Mouse (Mus musculus) cerebellum, adult 11-12 months (tissue): ENCODE results near the gene Arhgef7.

Source experiments
- DNase-seq: peaks from one replicate; pipeline ENCODE4 v3.0.0; 2022

Gene Arhgef7

DNA sequence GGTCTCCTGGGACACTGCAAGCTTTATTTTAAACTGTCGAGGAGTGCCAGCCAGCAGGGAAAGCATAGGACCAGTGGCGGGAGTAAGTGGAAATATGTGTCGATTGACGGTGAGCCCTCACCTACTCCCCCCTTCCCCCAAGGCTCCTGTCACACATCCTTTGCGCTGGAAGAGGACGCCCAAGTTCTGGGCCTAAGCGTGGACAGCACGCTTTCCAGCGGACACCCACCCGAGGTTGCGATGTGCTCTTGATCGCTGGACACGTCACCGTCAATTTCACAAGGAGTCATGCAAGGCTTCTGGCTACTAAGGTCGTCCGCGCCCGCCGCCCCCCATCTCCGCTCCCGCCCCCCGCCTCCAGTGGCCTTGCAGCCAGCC, 259 bp upstream of the Arhgef7 start:
- no peak for DNase-seq

DNA sequence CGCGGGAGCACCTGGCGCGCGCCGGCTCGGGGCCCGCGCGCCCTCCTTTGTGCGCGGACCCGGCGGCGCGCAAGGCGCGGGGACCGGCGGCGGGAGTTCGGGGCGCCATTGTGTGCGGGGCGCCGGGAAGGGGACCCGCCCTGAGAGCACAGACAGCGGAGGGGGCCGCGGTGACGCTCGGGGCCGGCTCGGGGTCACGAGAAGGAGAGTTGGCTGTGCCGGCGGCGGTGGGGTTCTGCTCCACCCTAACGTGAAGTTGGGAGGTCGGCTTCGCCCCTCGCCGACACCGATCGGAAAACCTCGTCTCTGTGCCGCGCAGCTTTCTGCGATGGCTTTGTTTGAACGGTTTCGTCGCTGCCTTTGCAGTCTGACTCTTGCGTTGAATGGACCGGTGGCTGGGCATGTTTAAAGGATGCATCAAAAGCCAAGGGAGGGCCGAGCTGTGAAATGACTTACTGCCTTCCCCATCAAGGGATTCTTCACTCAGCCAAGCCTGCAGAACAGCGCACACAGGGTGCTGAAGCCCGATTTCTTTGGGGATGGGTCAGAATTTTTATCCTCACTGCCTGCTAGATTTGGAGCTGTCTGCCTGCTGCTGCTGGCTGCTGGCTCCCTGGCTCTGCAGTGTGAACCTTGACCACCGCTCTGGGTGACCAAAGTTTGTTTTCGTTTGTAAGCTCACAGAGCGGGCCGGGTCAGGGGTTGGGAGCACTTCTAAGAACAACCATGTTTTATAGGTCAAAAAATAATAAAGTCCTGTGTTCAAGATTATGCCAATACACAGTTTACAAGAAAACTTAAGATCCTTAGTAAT, 1.2 kb downstream of the Arhgef7 start:
- DNase-seq = peak; percentile 70

DNA sequence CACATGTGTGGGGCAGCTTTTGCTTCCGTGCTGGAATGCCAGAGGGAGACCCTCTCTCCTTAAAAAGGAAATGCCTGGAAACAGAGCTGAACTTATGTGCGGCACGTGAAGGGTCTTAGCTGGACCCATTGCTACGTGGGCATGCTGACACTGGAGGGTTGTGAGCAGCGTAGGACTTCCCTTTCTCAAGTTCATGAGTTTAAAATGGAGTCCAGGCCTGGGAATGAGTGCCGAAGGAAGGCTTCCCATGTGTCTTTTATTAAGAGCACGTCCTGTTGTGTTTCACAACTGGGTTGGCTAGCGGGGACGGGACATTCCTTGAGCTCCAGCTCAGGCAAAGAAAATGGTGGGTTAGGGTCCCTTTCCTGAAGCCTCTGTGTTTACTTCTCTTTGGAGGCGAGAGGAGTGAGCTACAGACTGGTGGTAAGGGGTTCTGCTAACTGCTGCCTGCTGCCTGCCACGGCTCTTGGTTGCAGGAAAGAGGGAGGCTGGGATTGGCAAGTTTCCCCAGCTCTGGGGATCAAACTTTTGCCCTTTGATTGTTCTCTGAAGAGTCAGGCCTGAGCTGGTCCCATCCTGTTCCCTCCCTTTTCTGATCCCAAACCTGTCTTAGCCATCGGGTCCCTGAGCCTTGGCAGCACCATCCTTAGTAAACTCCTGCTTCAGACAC, 2.9 kb downstream of the Arhgef7 start:
- no peak for DNase-seq

DNA sequence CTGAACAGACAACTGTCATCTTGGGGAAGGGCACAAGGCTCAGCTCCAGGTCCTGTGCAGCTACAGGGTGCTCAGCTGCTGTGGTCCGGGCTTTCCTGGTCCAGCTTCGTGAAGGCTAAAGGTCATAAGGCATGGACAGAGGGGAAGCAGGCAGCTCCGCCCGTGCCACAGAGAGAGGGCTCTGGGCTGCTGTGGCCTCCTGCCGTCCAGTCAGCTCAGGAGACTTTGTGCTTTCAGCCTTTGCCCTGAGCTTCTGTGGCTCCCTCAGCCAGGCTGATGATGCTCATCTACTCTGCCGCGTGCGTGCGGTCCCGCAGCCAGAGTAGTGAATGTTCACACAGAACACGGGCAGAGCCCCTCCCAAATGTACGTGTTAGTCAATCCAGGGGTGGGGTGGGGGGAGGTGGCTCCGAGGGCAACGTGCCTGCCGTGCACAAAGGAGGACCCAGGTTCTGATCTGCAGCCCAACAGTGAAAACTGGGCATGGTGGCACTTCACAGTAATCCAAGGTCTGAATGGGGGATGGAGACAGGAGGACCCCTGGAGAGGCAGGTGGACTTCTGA, 8.2 kb downstream of the Arhgef7 start:
- no peak for DNase-seq

DNA sequence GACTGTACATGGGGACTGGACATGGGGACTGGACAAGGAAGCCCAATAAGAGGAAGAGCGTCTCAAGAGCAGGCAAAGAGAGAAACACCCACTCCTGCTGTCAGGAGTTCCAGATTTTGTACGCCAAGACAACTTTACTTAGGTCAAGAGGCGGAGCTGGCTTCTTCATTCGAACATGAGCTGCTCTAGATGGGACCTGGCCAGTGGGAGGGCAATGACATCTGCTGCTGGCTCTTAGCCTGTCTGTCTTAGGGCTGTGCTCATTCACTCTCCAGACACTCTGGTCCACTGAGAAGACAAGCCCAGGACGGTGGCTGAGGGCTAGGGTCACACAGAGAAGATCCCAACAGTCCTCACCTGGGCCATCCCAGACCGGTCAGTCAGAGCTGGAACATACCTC, 9.6 kb downstream of the Arhgef7 start:
- no peak for DNase-seq

DNA sequence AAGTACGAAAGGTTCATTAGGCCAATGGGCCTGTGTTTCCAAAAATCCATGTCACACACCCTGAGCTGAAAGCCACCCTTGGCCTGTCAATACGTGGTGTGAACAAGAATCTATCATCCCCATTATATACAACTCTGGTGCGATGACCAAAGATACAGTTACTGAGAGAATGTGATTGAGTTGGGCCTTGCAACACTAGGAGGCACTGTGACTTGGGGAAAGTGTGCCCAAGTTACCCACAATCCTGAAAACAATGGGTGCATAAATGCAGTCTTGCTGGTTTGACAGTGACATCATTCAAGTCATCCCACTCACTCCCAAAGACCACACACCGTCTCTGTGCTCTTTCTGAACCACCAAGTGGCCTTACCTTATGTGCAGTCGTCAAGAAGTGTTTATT, 11.6 kb downstream of the Arhgef7 start:
- DNase-seq = no peak

DNA sequence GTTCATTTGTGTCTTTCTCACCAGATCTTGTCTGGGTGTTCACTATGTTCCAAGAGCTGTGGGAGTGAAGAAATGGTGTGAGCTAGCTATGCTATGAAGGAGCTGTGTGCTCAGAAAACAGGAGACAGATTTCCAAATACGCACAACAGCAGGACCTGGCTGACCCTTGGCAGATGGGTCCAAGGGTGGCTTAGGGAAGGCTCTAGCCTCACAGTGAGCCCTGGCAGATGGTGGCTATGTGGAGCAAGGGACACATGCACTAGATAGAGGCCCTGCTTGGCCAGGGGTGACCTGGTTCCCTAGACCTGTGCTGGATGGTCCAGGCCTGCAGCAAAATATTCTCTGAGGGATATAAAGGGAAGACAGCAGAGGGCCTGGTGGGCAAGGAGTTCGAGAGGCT, 13.3 kb downstream of the Arhgef7 start:
- peak; percentile 62 for DNase-seq

DNA sequence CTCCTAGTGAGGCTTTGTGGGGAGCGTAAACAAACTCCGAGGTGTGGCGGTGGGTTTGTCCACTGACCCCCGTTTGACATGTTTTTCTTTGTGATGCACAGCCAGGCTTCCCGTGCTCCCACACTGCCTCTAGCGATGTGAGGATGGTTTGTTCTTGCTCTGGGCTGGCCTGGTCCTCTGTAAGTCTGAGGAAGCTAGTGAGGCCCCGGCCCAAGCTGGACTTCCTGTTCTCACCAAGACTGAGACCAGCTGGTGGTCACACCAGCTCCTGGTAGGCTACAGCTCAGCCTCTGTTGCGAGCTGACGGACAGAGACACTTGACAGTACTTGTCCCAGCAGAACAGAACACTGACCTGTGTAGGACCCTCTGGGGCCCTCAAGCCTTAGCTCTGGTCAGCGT, 16.1 kb downstream of the Arhgef7 start:
- no peak for DNase-seq

DNA sequence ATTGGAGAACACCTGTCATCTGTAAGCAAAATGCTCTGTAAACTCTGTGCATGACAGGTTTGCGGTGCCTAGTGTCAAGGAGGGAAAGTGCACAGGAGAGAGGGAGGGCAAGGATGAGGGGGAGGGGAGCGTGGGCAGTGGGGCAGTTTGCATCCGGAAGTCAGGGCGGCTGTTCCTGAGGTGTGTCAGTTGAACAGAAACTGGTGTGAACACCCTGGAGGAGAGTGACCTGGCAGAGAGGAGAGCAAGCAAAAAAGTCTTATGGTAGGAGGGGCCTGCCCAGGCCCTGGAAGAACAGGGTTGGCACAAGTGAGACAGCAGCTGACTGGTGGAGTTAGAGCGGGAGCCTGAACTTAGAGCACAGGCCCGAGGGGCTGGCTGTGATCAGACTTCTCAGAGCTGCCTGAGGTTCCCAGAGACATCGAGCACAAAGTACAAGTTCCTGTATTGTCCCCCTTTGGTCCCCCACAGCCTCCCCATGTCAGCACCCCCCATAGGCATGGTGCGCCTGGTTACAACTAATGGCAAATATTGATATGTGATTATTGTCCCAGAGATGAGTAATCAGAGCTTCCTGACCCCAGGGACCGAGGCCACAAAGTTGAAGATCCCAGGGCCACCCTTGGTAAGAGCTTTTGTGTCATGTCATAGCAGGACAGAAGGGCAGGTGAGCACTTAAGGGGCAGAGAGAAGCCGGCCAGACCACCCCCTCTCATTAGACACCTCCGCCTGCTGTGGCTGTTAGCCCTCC, 19.5 kb downstream of the Arhgef7 start:
- no peak for DNase-seq

DNA sequence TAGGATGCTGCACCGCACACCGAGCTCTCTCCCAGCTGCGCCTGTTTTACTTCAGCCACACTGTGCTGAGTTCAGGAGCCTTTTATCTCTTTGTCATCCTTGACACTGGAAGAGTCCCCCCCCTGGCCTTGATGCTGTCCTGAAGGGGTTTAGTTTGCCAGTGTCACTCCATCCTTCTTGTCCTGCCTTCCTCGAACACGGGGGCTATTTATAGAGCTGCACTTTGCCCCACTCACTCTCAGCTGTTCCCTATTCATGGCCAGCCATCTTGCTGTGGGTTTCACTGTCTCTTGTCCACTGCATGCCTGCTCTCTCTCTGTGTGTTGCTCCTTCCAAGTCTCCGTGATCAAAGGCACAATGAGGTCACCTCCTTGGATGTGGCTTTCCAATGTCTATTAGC, 22.0 kb downstream of the Arhgef7 start:
- DNase-seq = no peak

DNA sequence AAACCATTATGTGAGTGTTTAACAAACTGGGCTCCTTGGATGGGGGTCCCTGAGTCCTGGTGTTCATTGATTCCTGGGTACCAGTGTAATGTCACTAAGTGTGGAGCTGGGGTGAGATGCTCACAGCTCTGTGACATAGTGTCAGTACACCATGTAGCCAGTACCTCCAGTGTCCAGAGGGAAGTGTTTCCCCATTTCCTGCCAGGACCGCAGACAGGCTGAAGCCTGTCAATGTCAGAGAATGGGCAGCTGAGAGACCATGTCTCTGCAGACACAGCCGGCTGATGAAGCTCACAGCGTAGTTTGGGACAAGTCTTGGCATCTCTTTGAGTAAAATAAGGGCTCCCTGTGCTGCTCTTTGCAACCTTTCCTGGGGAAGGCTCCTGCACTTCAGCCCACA, 24.8 kb downstream of the Arhgef7 start:
- DNase-seq = no peak

DNA sequence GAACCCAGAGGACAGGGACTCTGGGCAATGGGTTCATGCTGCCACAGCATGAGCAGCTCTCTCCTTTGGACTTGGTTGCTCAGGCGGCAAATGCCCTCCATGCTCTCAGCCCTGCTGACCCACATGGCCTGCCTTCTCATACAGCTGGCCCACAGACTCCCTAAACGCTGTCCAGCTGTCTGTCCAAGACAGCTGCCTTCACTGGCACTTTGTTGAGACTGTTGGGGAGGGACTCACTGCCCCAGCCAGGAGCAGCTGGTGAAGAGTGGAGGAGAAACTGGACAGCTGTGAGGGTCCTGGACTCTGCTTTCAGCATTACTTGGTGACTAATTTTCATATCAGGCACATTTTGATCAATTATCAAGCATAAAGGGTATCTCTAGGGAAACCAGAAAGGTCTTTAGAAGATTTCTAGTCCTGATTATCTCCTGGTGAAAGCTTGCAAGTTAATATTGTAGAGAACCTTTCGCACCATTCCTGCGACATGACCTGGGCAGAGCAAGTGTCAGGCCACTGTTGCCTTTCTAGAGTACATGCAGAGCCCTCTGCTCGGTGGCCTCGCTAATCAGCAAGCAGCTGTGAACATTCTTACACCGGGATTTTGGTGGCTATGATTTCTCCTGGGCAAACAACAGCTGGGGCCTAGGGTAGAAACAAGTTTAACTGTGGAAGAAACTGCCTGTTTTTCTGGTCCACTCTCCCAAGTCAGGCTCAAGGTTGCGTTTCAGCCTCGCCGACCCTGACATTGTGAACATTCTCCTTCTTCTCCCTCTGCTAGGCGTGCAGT, 25.8 kb downstream of the Arhgef7 start:
- no peak for DNase-seq

DNA sequence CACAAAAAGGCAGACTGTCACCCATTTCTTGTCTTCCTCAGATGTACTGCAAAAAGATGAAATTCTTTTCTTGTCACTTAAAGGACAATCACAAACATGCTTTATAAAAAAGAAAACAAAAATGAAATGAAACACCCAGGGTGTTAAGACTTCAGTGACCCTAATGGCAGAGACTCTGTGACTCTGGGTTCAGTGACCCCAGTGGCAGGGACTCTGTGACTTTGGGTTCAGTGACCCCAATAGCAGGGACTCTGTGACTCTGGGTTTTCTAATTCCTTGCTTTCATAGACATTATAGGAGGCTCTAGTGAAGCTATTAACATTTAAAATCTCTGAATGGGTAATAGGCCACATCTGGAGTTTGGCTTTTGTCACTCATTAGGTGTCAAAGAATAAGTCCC, 27.2 kb downstream of the Arhgef7 start:
- no peak for DNase-seq

DNA sequence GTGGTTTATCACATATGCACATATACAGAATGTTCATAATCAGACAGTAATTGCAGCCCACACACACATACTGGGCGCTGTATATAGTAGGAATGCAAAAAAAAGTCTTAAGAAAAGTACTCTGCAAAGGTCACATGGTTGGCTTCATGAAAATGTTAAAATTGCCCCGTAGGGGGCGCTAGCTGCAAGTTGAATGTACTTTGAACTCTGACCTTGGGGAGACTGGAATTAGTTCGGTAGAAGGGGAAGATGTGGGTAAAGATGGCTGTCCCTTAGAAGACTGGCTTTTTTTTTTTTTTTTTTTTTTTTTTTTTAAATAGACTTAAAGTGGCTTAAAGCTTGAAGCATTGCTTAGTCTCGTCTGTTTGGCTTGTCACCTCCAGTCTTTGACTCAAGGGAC, 28.4 kb downstream of the Arhgef7 start:
- peak; percentile 74 for DNase-seq

DNA sequence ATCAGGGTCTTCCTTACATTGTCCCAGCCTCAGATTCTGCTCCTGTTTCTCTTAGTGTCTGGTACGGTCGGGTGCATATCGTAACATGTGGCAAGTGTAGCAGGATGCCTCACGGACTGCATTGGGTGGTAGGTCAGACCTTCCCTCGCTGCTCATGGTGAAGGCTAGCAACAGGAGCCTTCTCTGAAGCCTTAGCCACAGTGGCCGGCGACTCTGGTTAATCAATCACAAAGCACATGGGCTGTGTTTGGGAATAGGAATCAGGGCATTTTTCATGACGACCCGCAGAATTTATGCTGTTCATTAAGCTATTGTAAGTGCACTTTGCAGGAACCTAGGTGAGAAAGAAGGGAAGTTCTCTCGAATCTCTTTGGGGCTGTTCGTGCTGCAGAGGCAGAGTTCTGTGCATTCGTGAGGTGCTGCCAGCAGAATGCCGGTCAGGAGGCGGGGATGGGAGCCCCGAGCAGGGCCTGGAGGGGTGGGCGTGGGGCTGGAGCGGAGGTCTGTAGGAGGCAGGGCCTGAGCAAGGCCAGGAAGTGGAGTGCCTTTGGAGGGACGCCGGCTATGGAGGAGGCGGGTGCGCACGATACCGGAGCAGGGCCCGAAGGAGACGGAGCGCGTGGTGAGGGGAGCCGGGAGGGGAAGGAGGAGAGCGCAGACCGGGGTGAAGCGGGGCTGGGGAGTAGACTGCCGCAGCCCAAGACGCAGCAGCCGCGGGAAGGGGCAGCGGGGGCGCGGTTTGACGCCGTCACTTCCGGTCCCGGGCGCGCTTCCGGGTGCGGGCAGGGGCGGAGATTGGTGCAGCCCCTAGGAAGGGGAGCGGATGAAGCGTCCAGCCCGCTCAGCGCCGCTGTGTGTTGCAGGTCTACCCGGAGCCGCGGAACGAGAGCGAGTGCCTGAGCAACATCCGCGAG, 30.3 kb downstream of the Arhgef7 start:
- peak; percentile 88 for DNase-seq

DNA sequence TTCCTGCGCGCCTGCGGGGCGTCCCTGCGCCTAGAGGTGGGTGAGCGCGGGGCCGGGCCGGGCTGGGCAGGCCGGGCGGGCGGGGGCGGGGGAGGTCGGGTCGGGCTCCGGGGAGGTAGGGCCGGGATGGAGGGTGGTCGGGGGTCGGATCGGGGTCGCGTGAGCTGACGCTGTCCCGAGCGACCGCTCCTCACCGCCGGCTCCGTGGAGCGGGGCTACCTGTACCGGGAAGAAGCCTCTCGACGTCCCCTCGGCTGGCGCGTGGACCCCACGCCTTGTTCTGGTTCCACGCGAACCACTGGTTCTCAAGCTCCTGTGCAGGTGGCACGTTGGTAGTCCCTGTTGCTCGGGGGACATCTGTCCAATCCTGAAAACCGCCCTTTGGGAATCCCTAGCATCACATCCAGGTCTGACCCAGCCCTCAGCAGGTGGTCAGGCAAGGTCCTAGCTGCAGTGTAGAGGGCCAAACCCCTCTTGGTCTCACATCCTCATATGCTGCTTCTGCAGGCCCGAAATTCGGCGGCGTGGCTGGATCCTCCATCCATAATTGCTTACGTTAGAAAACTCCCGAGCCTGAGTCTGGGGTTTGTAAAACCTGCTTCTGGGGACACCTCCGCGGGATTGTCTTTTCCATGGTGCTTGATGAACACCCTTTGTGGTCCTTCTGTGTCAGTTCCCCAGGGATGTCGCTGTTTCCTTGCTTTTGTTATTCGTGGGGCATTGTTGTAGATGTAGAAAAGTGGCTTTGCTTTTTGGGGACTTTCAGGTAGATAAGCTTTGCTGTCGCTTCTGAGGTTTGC, 31.2 kb downstream of the Arhgef7 start:
- DNase-seq = peak; percentile 75

DNA sequence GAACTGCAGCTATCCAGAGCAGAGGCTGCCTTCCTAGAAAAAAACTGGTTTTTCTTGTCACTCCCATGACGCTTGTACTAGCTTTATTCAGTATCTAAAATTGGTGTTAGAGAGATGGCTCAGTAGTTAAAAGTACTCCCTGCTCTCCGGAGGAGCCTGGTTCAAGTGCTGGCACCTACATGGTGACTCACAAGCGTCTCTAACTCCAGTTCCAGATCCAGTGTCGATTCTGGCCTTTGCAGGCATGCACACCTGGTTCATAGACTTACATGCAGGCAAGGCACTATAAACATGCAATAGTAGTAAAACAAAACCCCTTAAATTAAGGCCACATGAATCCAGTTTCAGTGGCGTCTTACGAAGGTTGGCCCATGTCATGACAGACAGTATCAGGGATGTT, 34.0 kb downstream of the Arhgef7 start:
- peak; percentile 46 for DNase-seq

DNA sequence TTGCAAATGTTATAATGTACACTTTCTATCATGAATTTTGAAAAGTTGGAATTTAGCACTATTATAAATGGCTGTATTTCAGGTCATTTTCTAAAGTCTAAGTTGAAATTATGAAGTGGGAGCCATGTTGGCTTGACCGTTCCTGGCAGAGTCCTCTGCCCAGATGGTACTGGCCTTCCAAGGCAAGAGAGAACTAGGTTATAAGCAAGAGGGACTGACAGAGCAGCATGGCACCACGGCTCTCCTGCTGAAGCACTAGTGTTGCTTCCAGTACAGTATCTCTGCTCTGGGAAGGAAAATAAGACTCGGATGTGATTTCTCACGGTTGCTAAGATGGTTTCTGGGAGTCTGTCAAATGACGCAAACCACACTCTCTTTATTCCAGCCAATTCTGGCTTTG, 34.5 kb downstream of the Arhgef7 start:
- peak; percentile 89 for DNase-seq

DNA sequence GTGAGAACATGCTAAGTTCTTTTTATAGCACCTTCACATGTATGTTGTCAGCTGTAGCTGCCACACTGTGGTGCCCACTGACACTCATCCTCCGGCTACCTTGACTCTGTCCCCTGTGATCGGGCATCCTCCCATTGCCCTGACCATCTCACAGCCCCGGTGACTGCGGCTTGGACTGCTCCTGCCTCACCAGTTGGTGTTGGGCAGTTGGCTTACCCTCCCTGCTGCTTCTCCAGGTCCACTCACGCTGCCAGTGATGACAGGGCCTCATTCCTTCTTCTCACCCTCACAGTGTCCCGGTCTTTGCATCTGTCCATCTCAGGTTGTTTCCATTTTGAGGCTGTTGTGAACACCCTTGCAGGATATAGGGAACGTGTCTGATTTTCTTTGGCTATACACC, 35.3 kb downstream of the Arhgef7 start:
- DNase-seq = peak; percentile 92

DNA sequence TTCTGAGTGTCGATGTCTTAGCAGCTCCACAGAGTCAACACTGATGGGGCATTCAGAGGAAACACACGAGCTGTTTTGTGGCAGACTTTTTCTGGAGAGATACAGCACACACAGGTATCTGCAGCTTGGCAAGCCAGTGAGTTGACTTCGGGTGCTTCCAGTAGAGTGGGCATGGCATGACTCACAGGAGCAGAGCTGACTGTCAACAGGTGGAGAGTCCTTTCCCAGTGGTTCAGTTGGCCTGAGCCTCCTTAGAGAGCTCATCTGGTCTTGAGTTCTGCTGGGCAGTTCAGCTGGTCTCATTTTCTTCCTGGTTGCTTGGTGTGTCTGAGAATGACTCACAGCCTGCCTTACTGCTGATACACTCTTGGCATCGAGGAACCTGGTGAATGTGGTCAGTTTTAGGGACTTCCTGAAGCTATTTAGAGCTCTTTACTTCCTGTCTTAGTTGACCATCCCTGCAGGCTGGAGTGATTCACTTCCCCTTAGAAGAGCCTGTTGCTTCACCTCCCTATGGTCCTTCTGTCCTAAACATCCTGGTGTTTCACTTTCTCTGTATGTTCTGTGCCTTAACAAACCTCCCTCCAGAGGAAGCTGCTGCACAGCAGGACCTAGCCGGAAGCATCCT, 39.8 kb downstream of the Arhgef7 start:
- no peak for DNase-seq
